Mouse (Mus musculus) heart, postnatal 0 days (tissue): ENCODE results near the gene Olfml2b. TPM values are rescaled to one million over a fixed set of nuclear protein-coding genes. Genes with fewer than 3 reads are reported as not detected.

Source experiments
- ATAC-seq: fragments of 200-750 bp; cut with Nextera tagmentation; 2 replicates; pipeline ENCODE4 v1.8.0; 2017; ENCODE audit warnings: low read depth, moderate number of reproducible peaks, moderate library complexity; ENCODE audit not compliant: insufficient read depth
- DNase-seq: peaks from one replicate; pipeline ENCODE4 v3.0.0-alpha.2; 2016; ENCODE audit warnings: low spot score
- H3K27ac ChIP-seq: fragments of 300-500 bp; sonication (generic); 2 replicates; pipeline ENCODE4 v1.5.1; 2014; ENCODE audit warnings: low read depth, mild to moderate bottlenecking
- H3K27me3 ChIP-seq: fragments of 300-500 bp; sonication (generic); 2 replicates; pipeline ENCODE4 v1.6.1; 2014; ENCODE audit warnings: low read length, mixed read lengths; ENCODE audit not compliant: control insufficient read depth, insufficient read depth
- H3K36me3 ChIP-seq: fragments of 300-500 bp; sonication (generic); replicated peaks from 2 replicates; pipeline ENCODE4 v1.6.1; 2014; ENCODE audit warnings: low read length, mixed read lengths; ENCODE audit not compliant: control insufficient read depth, insufficient read depth
- H3K4me1 ChIP-seq: fragments of 300-500 bp; sonication (generic); 2 replicates; pipeline ENCODE4 v1.6.1; 2014; ENCODE audit warnings: antibody characterized with exemption; ENCODE audit not compliant: control insufficient read depth, insufficient read depth
- H3K4me2 ChIP-seq: fragments of 300-500 bp; sonication (generic); 2 replicates; pipeline ENCODE4 v1.6.1; 2014; ENCODE audit warnings: low read depth, mild to moderate bottlenecking, low read length, moderate library complexity
- H3K4me3 ChIP-seq: fragments of 300-500 bp; sonication (generic); 2 replicates; pipeline ENCODE4 v1.5.1; 2014; ENCODE audit warnings: low read depth, low read length
- H3K9ac ChIP-seq: fragments of 300-500 bp; sonication (generic); replicated peaks from 2 replicates; pipeline ENCODE4 v1.6.1; 2014; ENCODE audit warnings: low read depth, low read length, mixed read lengths
- H3K9me3 ChIP-seq: fragments of 300-500 bp; sonication (generic); replicated peaks from 2 replicates; pipeline ENCODE4 v1.6.1; 2016; ENCODE audit warnings: low read length; ENCODE audit not compliant: control insufficient read depth
- CTCF ChIP-seq: IDR thresholded peaks from 2 replicates; pipeline ENCODE4 v1.5.1; 2016; ENCODE audit warnings: antibody characterized with exemption, control low read depth, low read depth
- EP300 ChIP-seq: IDR thresholded peaks from 2 replicates; pipeline ENCODE4 v1.6.1; 2016; ENCODE audit warnings: antibody characterized with exemption, low read depth
- WGBS: fragments of 180-500 bp; shearing (Covaris S2); extraction: QIAGEN DNeasy Blood & Tissue Kit; methylation state at CpG from one replicate; pipeline ENCODE4 v1.1.7; 2014; 5-methylcytosine and 5-hydroxymethylcytosine counted together
- polyA plus RNA-seq: library from polyadenylated mRNA; unstranded; fragments of >200 nt; fragmentation: Nextera tagmentation; extraction: Ambion mirVana; gene quantifications from 2 replicates; pipeline ENCODE4 v1.2.1, GENCODE M21; 2015
- total RNA-seq: library from RNA; depleted of rRNA; stranded (reverse); fragments of >200 nt; gene quantifications from 2 replicates; pipeline ENCODE4 v1.2.3, GENCODE M21; 2014; ENCODE audit warnings: low replicate concordance

Olfml2b gene
- total and polyA plus RNA-seq, 2 experiments from 2014 or later: 26.3 to 63.0 TPM

GRCm38 (mm10) chr1:170619686-170620374 lies 24.5 kb upstream of the Olfml2b start:
- no peak for ATAC-seq
- WGBS: 57% methylated on average over 2 of the region's 2 CpGs
- no peaks in the 10 kb centered on the region for H3K4me1 ChIP-seq
- DNase-seq: no peak
- no peak overlapping the region for H3K4me3 ChIP-seq
- no peak overlapping the region for H3K4me2 ChIP-seq
- no peaks in the 10 kb centered on the region for H3K27me3 ChIP-seq
- H3K9me3 ChIP-seq: peaks cover 9% of the 10 kb centered on the region
- H3K27ac ChIP-seq: no peak overlapping the region
- no peak for TF ChIP-seq CTCF
- no peak for TF ChIP-seq EP300
- no peak overlapping the region for H3K9ac ChIP-seq
- H3K36me3 ChIP-seq: no peaks in the 10 kb centered on the region

- Histone ChIP-seq H3K4me2 (no peak overlapping the region), H3K4me3 (no peak overlapping the region), H3K4me1 (no peaks in the 10 kb centered on the region), H3K36me3 (no peaks in the 10 kb centered on the region), H3K27me3 (no peaks in the 10 kb centered on the region), H3K9me3 (peaks cover 9% of the 10 kb centered on the region), H3K27ac (peak overlapping the region; percentile 88), H3K9ac (no peak overlapping the region)
- TF ChIP-seq CTCF: no peak
- TF ChIP-seq EP300: peak; percentile 96
- WGBS: 2% methylated on average over 5 of the region's 5 CpGs
- DNase-seq (peak; percentile 96), ATAC-seq (peak; percentile 97)
These were observed 21.4 kb upstream of the Olfml2b start for GRCm38 (mm10) chr1:170622934-170623333.

- peak overlapping the region; percentile 88 for H3K27ac ChIP-seq
- DNase-seq (no peak), ATAC-seq (no peak)
- no peaks in the 10 kb centered on the region for H3K36me3 ChIP-seq
- H3K27me3 ChIP-seq: no peaks in the 10 kb centered on the region
- TF ChIP-seq CTCF (no peak), EP300 (no peak)
- H3K4me3 ChIP-seq: no peak overlapping the region
- no peak overlapping the region for H3K9ac ChIP-seq
- WGBS: 88% methylated on average over 1 of the region's 1 CpGs
- peaks cover 9% of the 10 kb centered on the region for H3K9me3 ChIP-seq
- H3K4me2 ChIP-seq: no peak overlapping the region
- H3K4me1 ChIP-seq: no peaks in the 10 kb centered on the region
These were observed 20.9 kb upstream of the Olfml2b start for GRCm38 (mm10) chr1:170623432-170623831.

- H3K36me3 ChIP-seq: no peaks in the 10 kb centered on the region
- H3K4me3 ChIP-seq: no peak overlapping the region
- ATAC-seq: no peak
- H3K4me1 ChIP-seq: no peaks in the 10 kb centered on the region
- no peaks in the 10 kb centered on the region for H3K27me3 ChIP-seq
- no peaks in the 10 kb centered on the region for H3K9me3 ChIP-seq
- H3K9ac ChIP-seq: no peak overlapping the region
- H3K4me2 ChIP-seq: no peak overlapping the region
- WGBS: 81% methylated on average over 4 of the region's 4 CpGs
- DNase-seq: no peak
- no peak overlapping the region for H3K27ac ChIP-seq
- TF ChIP-seq CTCF (no peak), EP300 (no peak)
These were observed 13.8 kb upstream of the Olfml2b start for GRCm38 (mm10) chr1:170630489-170630888.

- WGBS: 92% methylated on average over 5 of the region's 5 CpGs
- H3K4me1 ChIP-seq: no peaks in the 10 kb centered on the region
- H3K9me3 ChIP-seq: no peaks in the 10 kb centered on the region
- H3K36me3 ChIP-seq: no peaks in the 10 kb centered on the region
- H3K4me2 ChIP-seq: no peak overlapping the region
- DNase-seq (no peak), ATAC-seq (no peak)
- no peaks in the 10 kb centered on the region for H3K27me3 ChIP-seq
- H3K9ac ChIP-seq: no peak overlapping the region
- TF ChIP-seq CTCF (no peak), EP300 (no peak)
- no peak overlapping the region for H3K4me3 ChIP-seq
- H3K27ac ChIP-seq: no peak overlapping the region
These were observed 12.8 kb upstream of the Olfml2b start for GRCm38 (mm10) chr1:170631571-170631970.

- no peaks in the 10 kb centered on the region for H3K9me3 ChIP-seq
- TF ChIP-seq EP300 (no peak), CTCF (peak; percentile 99)
- no peak overlapping the region for H3K4me2 ChIP-seq
- H3K27me3 ChIP-seq: no peaks in the 10 kb centered on the region
- no peaks in the 10 kb centered on the region for H3K36me3 ChIP-seq
- WGBS: 10% methylated on average over 3 of the region's 3 CpGs
- H3K4me1 ChIP-seq: no peaks in the 10 kb centered on the region
- peak; percentile 77 for ATAC-seq
- peak; percentile 79 for DNase-seq
- H3K27ac ChIP-seq: no peak overlapping the region
- no peak overlapping the region for H3K9ac ChIP-seq
- H3K4me3 ChIP-seq: no peak overlapping the region
These were observed 11.9 kb upstream of the Olfml2b start for GRCm38 (mm10) chr1:170632385-170632784.
